Comparison of ENCODE assay signal across 19 mouse cellular contexts in the genomic region with DNA sequence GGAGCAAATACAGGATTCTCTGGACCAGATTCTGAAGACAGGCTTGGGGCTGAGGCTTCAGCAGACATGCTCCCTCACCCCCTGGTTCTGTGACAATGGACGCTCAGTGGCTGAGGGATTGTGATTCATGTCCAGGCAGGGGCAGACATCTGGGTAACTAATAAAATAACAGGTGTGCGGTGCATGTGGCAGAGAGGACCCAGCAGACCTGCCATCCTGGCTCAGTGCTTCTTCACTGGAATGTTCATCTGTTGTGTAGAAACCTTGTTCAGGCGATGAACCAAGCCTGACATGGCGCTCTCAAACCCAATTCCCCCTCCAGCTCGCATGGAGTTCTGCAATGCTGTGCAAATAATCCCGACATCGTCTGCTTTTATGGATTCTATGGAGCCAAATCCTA.
"Had no signal": no experiment of that assay in that cellular context is flagged by ENCODE, and none has a peak within 500 bp of the region (broad histone marks: within the 10 kb centered on the region; RNA-seq: fewer than 3 reads in every experiment).

No protein-coding gene starts in this region.

- H3K9me3 ChIP-seq: lung, embryonic 15.5 days; midbrain, embryonic 10.5 days; midbrain, embryonic 12.5 days; neural tube, embryonic 12.5 days; stomach, embryonic 15.5 days had no signal

- H3K27ac ChIP-seq: lung, embryonic 15.5 days; macrophage; midbrain, embryonic 10.5 days; midbrain, embryonic 12.5 days; neural tube, embryonic 12.5 days; stomach, embryonic 15.5 days; stomach, postnatal 0 days had no signal

- H3K4me3 ChIP-seq: lung, embryonic 15.5 days; megakaryocyte, embryonic 14.5 days; midbrain, embryonic 10.5 days; midbrain, embryonic 12.5 days; neural tube, embryonic 12.5 days; stomach, embryonic 15.5 days had no signal

- H3K9ac ChIP-seq: liver, postnatal 0 days; lung, embryonic 15.5 days; midbrain, embryonic 12.5 days; neural tube, embryonic 12.5 days; stomach, embryonic 15.5 days had no signal

- ATAC-seq: liver, postnatal 0 days; lung, postnatal 0 days; midbrain, embryonic 16.5 days had no signal

- H3K4me1 ChIP-seq: lung, embryonic 15.5 days; megakaryocyte, embryonic 14.5 days; midbrain, embryonic 10.5 days; midbrain, embryonic 12.5 days; neural tube, embryonic 12.5 days had no signal

- DNase-seq: liver, postnatal 0 days; lung, adult 2 months; lung, postnatal 14 days; lung, postnatal 36 days; midbrain, embryonic 14.5 days; right cerebral cortex, postnatal 14 days; thymus, adult 2 months; thymus, postnatal 25 days; thymus, postnatal 4 days had no signal

- H3K36me3 ChIP-seq: lung, embryonic 15.5 days; midbrain, embryonic 10.5 days; midbrain, embryonic 12.5 days; neural tube, embryonic 12.5 days; stomach, embryonic 15.5 days had no signal

- H3K4me2 ChIP-seq: lung, embryonic 15.5 days; midbrain, embryonic 12.5 days; neural tube, embryonic 12.5 days; stomach, embryonic 15.5 days had no signal

- H3K27me3 ChIP-seq: megakaryocyte, embryonic 14.5 days; neural tube, embryonic 12.5 days; stomach, embryonic 15.5 days had no signal
